Mouse (Mus musculus): ENCODE measurements around the gene Enam. TPM values are rescaled to one million over a fixed set of nuclear protein-coding genes. Genes with fewer than 3 reads are reported as not detected.

The Enam gene
- polyA plus RNA-seq, 1 experiment, result not detected

GRCm38 (mm10) chr5:88545536-88545935 is 57.8 kb downstream of the Enam start:
- Histone ChIP-seq H3K27ac (ENCODE audit: insufficient read depth, low read length) (no peak overlapping the region), H3K27me3 (ENCODE audit: control insufficient read depth, insufficient read depth, low read length) (no peaks in the 10 kb centered on the region), H3K4me3 (replicated peaks; ENCODE audit: insufficient read depth, low read depth, low read length) (no peak overlapping the region), H3K4me1 (ENCODE audit: control insufficient read depth, insufficient read depth, low read length) (no peaks in the 10 kb centered on the region)
- TF ChIP-seq POLR2A (IDR thresholded peaks at IDR 0.05; ENCODE audit: borderline replicate concordance, insufficient read depth, low read length), result no peak
- no peak for TF ChIP-seq CTCF (IDR thresholded peaks at IDR 0.05; ENCODE audit: borderline replicate concordance, insufficient read depth, low read depth, low read length)
- no peak for DNase-seq
- 88% methylated on average over 7 of the region's 7 CpGs for WGBS

- Histone ChIP-seq H3K27ac (ENCODE audit: insufficient read depth, low read length) (peak overlapping the region; percentile 67), H3K4me3 (replicated peaks; ENCODE audit: insufficient read depth, low read depth, low read length) (peak overlapping the region; percentile 82), H3K27me3 (ENCODE audit: control insufficient read depth, insufficient read depth, low read length) (no peaks in the 10 kb centered on the region), H3K4me1 (ENCODE audit: control insufficient read depth, insufficient read depth, low read length) (peaks cover 2% of the 10 kb centered on the region; the same call in 1 of the 2 replicates)
- peak in 1 of 2 experiments; percentile 13 for DNase-seq
- TF ChIP-seq CTCF (IDR thresholded peaks at IDR 0.05; ENCODE audit: borderline replicate concordance, insufficient read depth, low read depth, low read length), result no peak
- TF ChIP-seq POLR2A (IDR thresholded peaks at IDR 0.05; ENCODE audit: borderline replicate concordance, insufficient read depth, low read length), result no peak
- WGBS, result 4% methylated on average over 29 of the region's 29 CpGs
These were observed 65.7 kb downstream of the Enam start for GRCm38 (mm10) chr5:88553271-88554085.

- peak; percentile 79 for TF ChIP-seq CTCF (IDR thresholded peaks at IDR 0.05; ENCODE audit: borderline replicate concordance, insufficient read depth, low read depth, low read length)
- peak; percentile 55 for TF ChIP-seq POLR2A (IDR thresholded peaks at IDR 0.05; ENCODE audit: borderline replicate concordance, insufficient read depth, low read length)
- Histone ChIP-seq H3K27me3 (ENCODE audit: control insufficient read depth, insufficient read depth, low read length) (no peaks in the 10 kb centered on the region), H3K27ac (ENCODE audit: insufficient read depth, low read length) (peak within 1 kb of the TSS; percentile 67), H3K4me1 (ENCODE audit: control insufficient read depth, insufficient read depth, low read length) (peaks cover 2% of the 10 kb centered on the region; the same call in 1 of the 2 replicates), H3K4me3 (replicated peaks; ENCODE audit: insufficient read depth, low read depth, low read length) (peak within 1 kb of the TSS; percentile 98)
- peak; percentile 96 to 98 for DNase-seq
- under 1% methylated on average over 76 of the region's 76 CpGs for WGBS
These were observed 66.5 kb downstream of the Enam start, which contains the start of gene Utp3 for GRCm38 (mm10) chr5:88554086-88554886. Utp3 (plus strand) TSS chr5:88554462.

Other genes with a start within 250 kb of the Enam start
- not detected in 2 replicates for gene Gm7714, start 219.1 kb upstream of the Enam start, polyA plus RNA-seq (2012; rRNA removed)
- not detected in 2 replicates for gene Prol1, start 170.7 kb upstream of the Enam start, polyA plus RNA-seq (2012; rRNA removed)
- gene Amtn, start 111.9 kb upstream of the Enam start, polyA plus RNA-seq (2012; rRNA removed), result not detected in 2 replicates
- gene Ambn, start 32.0 kb upstream of the Enam start, polyA plus RNA-seq (2012; rRNA removed), result not detected in 2 replicates
- gene Jchain, start 39.9 kb downstream of the Enam start, polyA plus RNA-seq (2012; rRNA removed), result 0.68 and 0.84 TPM in 2 replicates
- gene Utp3, start 66.5 kb downstream of the Enam start, polyA plus RNA-seq (2012; rRNA removed), result 25.9 and 29.9 TPM in 2 replicates
- 130 and 139 TPM in 2 replicates for gene Rufy3, start 77.1 kb downstream of the Enam start, polyA plus RNA-seq (2012; rRNA removed)
- gene Grsf1, start 188.2 kb downstream of the Enam start, polyA plus RNA-seq (2012; rRNA removed), result 113 and 120 TPM in 2 replicates
- 11.9 and 12.7 TPM in 2 replicates for gene Mob1b, start 232.9 kb downstream of the Enam start, polyA plus RNA-seq (2012; rRNA removed)

All from cerebellum, adult 2 months (tissue).